Mouse (Mus musculus) gastrocnemius, adult 18-20 months (tissue): ENCODE data around the gene Dkc1. TPM values are rescaled to one million over a fixed set of nuclear protein-coding genes. Genes with fewer than 3 reads are reported as not detected.
"Not testable (repeated sequence)": the region's sequence is repeated elsewhere in the genome, so short reads cannot be mapped to it uniquely, and the experiment has no call there.

Source experiments
- DNase-seq: peaks from one replicate; pipeline ENCODE4 v3.0.0; 2021; ENCODE audit warnings: low spot score
- total RNA-seq, 2 experiments: library from RNA; stranded (reverse); gene quantifications; 2 replicates each; pipeline ENCODE4 v1.2.3; 2021

Dkc1 gene
- total RNA-seq, 2 experiments from 2014 or later, result 27.4 to 33.9 TPM

DNA sequence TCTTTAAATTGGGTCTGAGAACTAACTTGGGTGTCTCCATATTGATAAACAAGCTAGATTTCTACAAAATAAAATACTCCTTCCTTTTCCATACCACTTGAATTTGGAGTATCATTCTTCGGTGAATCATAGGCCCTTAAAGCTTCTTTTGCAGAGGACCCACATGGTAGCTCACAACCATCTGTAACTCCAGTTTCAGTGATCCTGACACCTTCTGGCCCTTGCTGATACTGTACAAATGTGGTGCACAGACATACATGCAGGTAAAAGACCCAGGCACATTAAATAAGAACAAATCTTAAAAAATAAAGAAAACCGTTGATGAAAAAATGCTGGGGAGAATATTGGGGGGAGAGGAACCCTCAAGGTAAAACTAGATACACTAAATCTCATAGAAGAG lies 42.5 kb downstream of the Dkc1 start:
- no peak for DNase-seq

DNA sequence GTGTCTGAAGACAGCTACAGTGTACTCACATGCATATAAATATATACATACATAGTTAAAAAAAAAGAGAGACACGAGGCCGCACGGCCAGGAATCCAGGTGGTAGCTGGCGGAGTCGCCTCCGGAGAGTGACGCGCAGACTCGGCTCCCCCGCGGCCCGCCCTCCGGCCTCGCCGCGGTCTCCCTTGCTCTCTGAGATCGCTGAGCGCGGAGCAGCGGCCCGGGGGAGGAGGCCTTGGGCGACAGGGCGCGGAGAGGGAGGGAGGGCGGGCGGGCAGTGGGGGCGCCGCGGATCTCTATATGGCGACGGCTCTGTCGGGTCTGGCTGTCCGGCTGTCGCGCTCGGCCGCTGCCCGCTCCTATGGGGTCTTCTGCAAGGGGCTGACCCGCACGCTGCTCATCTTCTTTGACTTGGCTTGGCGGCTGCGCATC lies 47.5 kb downstream of the Dkc1 start:
- not testable (repeated sequence) for DNase-seq

DNA sequence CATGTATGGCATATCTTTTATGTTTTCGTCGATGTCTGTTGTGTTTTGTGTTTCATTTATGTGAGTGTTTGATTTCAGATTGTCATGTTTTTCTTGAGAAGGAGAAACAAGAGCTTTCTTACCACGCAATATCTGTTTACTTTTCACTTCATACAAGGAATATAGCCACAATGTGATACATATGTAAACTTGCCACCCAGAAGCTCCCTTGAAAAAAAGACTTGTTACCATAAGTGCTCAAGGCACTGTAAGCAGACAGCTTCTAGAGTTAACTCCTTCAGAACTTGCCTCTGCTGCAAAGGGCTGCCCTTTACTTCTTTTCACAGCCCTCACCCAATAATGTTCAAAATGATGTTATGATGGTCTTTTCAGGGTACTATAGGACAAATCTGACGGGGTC lies 52.8 kb downstream of the Dkc1 start:
- DNase-seq, result no peak

DNA sequence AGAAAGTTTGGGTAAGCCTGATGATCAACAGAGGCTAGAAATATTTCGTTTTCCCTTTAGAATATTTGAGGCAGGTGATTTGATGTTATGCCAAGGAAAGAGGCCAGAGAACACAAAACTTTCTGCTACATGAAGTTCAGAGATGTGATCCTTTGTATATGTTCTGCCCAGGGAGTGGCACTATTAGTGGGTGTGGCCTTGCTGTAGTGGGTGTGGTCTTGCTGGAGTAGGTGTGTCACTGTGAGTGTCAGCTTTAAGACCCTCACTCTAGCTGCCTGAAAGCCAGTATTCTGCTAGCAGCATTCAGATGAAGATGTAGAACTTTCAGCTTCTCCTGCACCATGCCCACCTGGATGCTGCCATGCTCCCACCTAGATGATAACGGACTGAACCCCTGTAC lies 54.6 kb downstream of the Dkc1 start:
- DNase-seq, result no peak

DNA sequence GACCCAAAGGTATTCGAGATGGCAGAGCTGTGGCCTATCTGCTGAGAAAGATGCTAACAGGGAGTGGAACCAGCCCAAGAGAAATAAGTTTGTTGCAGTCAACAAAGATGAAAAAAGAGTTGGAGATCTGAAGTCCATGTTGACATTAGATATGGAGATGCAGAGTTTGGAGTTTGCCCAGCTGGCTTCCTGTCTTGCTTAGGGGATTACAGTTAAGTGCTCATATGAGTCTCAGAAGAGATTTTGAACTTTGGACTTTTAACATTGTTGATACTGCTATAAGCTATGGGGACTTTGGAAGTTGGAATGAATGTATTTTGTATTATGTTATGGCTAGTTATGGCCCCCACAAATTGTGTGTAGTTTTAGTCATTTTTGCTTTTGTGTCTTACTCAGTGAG lies 56.6 kb downstream of the Dkc1 start:
- no peak for DNase-seq

DNA sequence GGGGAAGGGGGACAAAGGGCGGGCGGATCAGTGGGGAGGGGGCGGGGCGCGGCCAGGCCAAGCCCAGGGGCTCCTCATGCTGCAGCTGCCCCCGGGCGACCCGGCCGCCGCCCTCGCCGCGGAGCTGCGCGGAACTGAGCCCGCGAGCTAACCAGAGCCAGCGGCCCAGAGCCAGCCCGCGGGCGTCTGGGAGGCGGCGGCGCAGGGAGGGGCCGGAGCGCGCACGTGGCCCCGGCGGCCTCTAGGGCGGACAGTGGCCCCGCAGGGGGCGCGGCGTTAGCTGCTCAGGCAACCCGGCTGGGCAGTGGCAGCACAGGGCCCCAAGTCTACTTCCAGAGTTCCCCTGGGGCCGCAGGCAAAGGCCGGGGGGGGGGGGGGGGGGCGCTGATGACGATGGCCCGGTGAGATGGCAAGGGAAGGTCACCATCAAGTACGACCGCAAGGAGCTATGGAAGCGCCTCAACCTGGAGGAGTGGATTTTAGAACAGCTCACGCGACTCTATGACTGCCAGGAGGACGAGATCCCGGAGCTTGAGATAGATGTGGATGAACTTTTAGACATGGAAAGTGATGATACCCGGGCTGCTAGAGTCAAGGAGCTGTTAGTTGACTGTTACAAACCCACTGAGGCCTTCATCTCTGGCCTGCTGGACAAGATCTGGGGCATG lies 60.1 kb downstream of the Dkc1 start:
- DNase-seq, result peak; percentile 29

Other genes with a start within 250 kb of the Dkc1 start
- gene Gab3, start 10.4 kb upstream of the Dkc1 start, total RNA-seq, result under 1 TPM; 0.30 to 0.50 TPM
- 10 to 100 TPM; 10.4 to 11.8 TPM for gene Mpp1, start 35.2 kb downstream of the Dkc1 start, total RNA-seq
- gene Smim9, start 67.9 kb downstream of the Dkc1 start, total RNA-seq, result not detected